Mouse (Mus musculus) megakaryocyte, adult 5-6 weeks (primary cell): ENCODE results near the gene Slf2. TPM values are rescaled to one million over a fixed set of nuclear protein-coding genes. Genes with fewer than 3 reads are reported as not detected.
A peak's percentile ranks its signal among the peaks of the same experiment; 100 is the strongest.

ENCODE experiments used
- ATAC-seq: 2 replicates; pipeline ENCODE4 v1.8.0; 2016; ENCODE audit warnings: mild to moderate bottlenecking, inconsistent platforms; ENCODE audit not compliant: poor library complexity, severe bottlenecking
- total RNA-seq, 2 experiments: library from RNA; stranded (forward) in 1 of 2; stranded (reverse) in 1 of 2; fragments of 153-499, 151-499 nt in 1 of 2; fragments of 221-1000, 200-1000 nt in 1 of 2; gene quantifications; 2 replicates each; pipeline versions ENCODE4 v1.2.3 to v1.2.4; 2015 to 2017

Slf2 gene
- total RNA-seq (2015) (27.8 and 30.1 TPM in 2 replicates), total RNA-seq (2017) (36.3 and 43.2 TPM in 2 replicates)

DNA sequence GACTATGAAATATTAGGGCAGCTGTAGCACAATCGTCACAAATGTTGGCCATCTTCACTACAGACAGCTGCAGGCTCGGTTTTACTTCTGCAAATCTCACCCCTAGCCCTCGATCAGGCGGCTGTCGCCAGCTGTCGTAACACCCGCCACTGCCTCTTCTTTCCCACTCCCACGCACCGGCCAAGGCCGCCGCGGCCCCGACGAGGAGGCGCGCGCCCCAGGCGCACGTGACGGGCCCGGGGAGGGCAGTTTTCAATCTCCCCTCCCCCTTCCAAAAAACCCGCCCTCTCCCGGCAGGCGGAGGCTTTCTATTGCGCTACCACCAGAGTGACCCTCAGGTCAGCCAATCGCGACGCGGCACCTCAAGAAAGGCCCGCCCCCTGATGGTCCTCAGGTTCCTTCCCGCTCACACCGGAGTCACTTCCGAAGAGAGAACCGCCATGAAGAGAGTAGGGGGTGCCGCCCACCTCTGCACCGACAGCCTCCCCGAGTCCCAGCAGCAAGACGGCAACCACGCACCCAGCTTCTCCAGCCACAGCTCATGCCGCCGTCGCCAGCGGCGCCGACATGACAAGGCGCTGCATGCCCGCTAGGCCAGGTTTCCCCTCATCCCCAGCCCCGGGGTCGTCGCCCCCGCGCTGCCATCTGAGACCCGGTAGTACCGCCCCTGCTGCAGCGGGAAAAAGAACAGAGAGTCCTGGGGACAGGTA, at the start of gene Slf2:
TSS of gene Slf2 (plus strand) at position 408 of the 710 bp plus-strand sequence.
- peak; percentile 93 for ATAC-seq

DNA sequence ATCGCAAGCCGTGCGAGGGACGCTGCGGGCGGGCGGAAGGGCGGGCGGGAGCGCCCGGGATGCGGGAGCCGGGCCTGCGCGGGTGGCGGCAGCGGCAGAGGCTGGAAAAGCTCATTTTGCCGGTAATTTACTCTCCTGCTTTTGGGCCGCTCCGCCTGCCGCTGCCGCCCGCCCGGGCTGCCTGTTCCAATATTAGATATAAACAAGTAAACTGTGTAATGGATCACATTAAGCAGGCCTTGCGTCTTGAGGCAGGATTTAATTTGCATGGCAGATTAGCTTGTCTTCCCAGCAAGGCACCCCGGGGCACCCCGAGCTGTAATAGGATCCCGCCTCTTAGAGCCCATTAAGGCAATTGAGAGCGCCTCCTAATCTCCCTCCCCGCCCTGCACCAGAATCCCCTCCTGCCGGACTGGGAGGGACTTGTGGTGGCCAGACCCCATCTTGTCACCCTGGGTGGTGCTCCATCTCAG, 48.4 kb upstream of the Slf2 start:
- ATAC-seq: no peak

DNA sequence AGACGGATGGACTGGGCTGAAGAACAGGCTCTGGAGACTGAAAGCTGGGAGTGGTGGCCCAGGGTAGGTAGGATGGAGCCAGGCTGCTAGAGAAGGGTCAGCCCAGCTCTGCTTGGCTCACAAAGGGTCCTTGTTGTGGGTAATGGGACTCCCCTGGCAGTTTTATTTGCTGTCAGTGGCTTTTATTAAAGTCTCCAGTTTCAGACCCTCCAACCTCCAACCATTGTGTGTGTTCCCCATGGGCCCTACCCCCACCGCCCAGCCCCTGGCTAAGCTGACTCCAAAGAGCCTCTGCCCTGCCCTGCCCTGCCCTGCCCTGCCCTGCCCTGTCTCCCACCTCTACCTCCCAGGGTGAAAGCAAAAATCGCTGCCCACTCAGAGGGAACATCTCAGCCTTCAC, 46.6 kb upstream of the Slf2 start:
- no peak for ATAC-seq

DNA sequence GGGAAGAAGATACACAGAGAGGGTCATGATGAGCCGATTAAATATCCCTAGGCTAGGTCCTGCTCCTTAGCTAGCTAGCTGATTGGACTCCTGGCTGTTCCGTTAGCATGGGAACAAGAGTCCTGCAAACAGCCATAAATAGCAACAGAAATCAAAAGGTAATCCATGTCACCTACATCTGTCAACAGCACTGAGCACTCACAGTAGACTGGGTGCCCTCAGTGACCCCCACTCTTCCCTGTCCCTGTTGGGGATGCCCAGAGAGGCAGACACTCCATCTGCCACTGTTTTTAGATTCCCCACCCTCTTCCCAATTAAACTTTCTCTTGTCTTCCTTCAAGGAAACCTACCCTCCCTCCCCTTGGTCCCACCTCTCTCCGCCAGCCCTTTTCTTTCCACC, 44.5 kb upstream of the Slf2 start:
- ATAC-seq: no peak

DNA sequence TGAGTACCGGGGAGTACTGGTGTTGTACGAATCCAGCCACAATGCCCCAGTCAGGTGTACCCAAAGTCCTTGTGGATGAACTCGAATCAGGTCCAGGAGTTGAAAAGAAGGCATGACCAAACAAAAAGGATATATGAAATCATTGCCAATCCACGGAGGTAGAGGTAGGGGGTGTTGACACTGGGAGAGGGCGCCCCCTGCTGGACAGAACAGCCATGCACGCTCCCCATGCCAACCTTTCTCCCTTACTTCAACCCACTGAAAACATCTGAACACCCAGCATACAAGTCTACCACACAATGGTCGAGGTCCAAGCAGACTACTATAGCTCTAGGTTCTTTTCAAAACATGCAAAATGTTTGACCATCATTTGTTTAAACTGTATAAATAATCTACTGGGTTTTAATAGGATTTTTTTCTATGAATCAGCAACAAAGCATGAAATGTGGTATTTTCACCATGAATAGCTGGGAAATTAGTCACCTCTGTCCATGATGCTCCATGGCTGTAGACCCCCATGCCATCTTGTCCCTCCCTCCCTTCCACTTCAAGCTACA, 43.2 kb upstream of the Slf2 start:
- ATAC-seq: peak; percentile 60; the same call in 1 of the 2 replicates

DNA sequence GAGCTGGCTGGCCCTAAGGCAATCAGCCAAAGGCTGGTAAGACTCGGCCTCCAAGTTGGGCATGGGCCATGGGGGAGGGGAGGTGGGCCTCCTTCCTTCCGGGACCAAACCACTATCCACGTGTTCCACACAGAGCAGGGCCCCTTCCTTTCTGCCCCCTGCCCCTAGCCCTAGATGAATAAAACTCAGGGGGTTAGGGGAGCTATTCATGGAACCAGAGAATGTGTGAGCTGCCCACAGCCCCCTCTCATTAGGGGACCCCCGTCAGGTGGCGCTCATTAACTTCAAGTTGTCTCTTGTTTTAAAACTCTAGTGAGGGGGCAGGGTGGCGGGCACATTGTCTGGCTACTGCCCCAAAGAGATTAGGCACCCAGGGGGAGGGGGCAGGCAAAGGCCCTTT, 41.4 kb upstream of the Slf2 start:
- ATAC-seq: no peak

DNA sequence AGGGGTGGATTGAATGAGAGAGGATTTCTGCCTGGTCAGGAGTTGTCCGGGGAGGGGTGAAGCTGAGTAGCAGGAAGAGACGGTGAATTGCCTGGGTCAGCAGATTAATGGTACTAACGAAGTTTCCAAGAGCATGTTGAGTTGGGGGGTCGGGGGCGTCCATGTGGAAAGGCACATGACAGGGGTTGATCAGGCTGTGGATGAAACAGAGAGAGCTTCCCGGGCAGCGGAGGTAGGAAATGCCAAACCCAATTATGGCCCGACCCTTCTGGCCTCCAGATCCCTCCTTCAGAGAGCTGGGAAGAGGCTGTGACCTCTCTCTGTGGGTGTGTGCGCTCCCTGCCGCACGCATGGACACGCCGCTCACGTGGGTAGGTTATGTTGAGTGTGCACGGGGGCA, 39.5 kb upstream of the Slf2 start:
- ATAC-seq: no peak

DNA sequence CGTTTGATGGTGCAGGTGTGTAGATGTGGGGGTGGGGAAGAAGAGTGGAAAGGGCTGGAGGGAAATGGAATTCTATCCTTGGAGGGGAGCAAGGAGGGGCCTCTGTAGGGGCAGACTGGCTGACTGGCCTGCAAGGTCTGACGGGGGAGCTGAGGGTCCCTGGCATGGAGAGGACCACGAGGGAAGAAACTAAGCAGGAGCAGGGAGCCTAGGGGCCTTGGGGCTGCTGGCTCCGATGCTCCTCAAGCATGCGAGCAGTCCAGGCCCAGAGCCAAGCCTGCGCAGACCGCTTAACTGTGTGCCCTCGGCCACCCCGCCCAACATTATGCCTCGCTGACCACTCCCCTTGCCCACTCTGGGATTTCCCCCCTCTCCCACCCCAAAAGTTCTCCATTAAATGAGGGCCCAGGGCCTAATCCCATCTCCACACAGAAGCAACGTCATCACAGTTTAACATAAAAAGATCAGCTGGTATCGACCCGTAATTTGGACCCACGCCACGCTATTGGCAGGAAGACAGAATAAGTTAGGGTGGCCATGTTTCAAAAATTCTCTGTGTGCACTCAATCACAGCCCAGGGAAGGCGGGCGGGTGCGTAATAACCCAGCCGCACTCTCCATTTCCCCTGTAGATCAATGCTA, 37.6 kb upstream of the Slf2 start:
- ATAC-seq: no peak

DNA sequence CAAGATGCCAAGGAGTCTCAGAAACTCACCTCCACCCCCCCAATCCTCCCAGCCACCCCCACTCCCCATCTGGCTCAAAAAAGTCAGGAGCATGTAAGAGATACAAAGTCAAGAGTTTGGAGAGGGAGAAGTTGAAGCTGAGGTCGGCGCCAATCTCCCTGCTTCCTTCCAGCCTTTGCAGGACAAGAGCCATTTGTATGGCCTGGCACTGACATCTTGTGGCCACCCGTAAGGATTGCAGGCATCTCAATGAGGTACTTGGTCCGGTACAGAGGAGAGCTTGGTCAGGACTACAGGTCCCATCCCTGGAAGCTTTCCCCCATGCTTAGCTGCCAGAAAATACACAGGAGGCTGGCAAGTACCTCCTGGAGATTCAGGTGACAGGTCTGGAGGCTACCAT, 35.7 kb upstream of the Slf2 start:
- peak; percentile 60; the same call in 1 of the 2 replicates for ATAC-seq

DNA sequence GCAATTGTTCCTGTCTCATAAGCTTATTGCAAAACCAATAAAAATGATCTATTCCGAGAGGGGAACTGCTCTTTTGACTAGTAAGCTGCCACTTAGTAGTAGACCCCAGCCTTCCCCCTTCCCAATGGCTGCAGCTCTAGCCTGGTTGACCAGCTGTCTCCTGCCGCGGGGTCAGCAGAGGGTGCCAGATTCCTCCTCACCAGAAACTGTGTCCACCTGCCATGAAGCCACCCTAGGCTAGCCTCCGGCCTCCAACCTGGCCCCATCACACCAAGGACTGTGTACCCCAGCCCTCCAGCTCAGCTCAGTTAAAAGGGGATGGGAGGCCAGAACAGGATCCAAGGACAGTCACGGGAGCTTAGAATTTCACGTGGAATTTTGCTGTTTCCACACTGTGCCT, 34.5 kb upstream of the Slf2 start:
- no peak for ATAC-seq

DNA sequence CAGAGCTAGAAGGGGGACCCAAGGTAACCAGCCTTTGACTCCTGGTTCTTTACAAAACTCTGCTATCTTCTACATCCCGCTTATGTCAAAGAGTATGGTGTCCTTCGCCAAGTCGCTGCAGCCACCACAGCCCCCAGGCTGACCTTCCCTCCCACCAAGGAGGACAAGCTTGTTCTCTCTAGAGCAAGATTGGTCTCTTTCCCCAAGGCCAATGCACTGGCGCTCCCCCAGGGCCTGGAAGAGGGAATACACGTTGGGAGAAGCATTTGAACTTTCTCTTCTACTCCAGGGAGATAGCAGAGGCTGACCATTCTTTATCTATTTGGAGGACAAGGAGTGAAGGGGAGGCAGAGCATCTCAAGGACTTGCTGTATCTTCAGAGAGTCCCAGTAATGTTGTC, 33.4 kb upstream of the Slf2 start:
- no peak for ATAC-seq

DNA sequence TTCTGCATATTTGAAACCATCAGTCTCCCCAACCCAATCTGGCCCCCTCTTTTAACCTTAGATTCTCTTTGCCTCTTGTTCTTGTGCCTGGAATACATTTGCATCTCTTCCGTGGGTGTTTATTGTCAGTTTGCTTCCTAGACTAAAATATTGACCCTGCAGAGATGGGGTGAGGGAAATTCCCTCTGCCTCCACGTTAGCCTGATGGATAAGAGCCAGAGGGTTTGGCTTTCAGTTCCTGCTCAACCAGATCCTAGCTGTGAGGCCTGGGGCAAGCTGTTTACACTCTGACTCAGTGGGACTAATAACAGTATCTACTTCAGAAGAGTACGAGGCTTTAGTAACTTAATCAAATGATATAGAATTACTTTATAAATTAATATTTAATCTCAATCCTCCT, 32.3 kb upstream of the Slf2 start:
- no peak for ATAC-seq

DNA sequence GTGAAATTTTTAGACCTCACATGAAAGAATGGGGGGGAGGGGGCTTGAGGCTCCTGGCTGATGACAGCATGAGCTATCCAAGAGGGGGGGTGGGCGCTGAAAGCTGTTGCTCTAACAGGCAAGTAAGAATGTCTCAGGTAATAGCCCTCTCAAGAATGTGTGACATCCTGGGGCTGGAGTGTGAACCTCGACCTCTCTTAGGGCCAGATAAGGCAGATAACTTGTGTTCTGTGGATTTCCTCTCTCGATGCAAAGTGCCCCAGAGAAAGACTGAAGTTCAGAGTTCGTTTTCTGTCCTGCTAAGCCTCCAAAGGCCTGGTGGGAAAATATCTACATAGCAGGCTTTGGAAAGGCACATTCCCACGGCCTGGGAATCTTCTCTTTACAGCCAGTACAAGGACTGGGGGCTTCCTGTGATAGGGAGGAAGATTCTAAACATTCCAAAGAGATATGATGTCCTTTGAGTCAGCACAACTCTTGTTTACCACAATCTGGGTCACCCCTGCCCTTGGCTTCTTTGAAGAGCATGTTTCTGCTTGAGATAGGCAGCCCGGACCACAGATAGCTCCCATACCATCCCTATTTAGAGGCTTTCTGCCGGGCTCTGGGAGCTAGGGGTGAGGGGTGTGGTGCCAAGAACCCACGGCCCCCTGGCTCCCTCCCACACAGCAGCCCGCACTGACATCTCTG, 31.7 kb upstream of the Slf2 start:
- no peak for ATAC-seq

DNA sequence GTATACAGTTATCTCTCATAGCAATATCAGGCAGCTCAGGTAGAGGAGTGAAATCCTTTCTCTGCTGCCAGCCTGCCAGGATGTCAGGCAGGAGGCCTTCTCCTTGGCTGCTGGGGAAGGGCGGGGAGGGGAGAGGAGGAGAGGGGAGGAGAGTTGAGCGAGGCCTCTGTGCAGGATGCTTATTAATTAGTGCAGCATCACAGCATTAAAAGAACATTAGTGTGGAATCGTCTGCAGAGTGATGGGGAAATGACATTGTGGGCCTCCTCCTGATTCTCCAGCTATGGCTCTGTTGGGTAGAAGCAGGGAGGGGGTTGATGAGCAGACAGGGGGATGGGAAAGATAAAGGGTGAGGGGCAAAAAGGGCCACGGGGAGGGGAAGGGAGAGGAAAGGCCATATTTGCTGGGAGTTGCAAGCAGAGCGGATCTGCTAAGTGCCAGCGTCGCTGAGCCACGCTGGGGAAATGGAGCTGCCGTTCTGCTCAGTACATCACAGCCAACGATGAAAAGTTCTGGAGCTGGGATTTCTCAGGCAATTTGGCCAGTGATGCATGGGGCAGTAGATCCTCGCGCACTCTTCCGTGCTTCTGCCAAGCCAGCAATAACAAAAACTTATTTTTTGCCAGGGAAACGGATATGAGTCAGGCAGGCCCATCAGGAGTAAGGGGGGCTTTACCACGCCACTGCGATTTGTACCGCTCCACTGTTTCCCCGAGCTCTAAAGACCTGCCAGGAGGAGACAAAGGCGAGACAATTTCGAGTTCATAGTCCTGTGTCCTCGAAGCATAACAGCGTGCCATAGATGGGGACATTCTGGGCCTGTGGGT, 30.8 kb upstream of the Slf2 start:
- ATAC-seq: no peak

DNA sequence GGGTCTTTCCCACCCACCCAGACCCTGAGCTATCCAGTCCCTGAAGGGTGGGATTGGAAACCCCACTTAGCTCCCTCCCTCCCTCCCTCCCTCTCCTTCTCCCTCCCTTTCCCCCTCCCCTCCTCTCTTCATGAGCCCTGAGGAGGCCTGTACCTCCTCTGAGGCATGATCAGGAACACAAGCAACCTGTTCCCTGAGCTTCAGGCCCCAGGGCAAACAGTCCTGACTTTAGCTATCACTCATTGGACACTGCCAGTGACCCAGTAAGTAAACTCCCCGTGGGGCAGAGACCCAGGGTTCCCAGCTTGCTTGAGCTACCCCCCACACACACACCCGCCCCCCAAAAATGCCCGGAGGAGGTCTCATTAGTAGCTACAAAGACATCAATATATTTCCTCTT, 29.9 kb upstream of the Slf2 start:
- ATAC-seq: no peak

DNA sequence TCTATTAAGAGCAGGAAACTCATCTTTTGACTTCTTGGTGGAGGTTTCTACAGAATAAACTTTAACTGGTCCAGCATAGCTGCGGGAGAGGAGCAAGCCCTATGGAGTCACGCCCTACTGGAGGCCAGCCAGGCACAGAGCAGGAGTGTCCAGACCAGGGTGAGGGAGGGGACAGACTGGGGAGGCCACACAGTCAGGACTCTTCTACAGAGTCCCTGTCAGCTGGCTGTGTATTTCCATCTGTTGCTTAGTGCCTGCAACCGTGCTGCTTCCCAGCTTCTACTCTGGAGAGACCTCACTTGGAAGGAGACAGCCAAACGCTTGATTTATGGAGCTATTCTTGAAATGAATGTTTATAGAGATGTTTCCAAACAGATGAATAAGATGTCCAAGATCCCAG, 28.6 kb upstream of the Slf2 start:
- ATAC-seq: no peak

DNA sequence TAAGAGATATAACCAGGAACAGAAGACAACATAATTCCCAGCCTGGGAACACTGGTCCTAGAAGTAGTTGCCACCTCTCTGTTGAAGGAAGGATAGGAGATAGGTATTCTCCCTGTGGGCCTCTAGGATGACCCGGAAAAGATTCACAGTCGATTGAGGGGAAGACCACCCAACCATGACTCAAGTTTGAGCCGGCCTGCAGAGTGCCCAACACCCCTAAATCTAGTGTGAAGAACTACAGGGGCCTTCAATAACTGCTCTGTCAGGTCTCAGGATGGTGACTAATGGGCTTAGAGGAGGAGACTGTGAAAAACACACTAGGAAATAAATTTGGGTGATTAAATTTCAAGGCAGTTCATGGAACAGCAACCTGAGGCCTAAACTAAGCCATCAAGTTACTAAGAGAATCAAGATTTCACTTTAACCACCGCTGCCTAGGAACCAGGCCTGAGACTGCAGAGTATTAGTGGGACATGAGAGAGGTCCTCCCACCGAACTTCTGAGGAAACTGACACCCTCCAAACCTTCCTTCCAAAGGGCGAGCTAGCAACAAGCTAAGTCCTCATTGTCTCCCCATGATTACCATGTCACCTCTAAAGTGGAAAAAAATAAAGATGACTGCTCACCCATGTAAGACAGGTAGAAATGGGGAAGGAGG, 27.5 kb upstream of the Slf2 start:
- no peak for ATAC-seq

DNA sequence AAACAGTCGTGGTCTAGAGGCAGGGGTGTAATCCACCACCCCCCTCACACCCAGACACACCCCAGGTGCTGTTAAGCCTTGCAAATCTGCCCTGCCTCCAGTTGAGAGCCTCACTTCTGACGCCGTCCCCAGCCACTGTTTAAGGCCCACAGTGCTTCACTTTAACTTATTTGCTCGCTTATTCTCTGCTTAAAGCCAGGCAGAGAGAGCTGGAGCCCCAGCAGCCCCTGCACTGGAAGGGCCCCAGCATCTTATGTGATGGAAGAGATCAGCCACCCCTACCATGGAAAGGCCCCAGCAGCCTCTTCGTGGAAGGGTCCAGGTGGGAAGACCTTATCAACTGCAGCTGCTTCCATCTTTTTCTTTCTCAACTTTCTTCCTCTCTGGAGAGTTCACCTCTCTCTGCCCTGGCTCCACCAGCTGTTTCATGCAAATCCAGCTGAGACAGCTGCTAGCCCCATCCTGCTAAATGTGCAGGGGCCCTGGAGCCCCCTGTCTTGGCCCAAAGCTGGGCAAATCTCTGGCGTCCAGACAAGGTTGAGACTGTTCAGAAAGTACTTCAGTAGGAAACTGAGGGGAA, 26.7 kb upstream of the Slf2 start:
- ATAC-seq: no peak

DNA sequence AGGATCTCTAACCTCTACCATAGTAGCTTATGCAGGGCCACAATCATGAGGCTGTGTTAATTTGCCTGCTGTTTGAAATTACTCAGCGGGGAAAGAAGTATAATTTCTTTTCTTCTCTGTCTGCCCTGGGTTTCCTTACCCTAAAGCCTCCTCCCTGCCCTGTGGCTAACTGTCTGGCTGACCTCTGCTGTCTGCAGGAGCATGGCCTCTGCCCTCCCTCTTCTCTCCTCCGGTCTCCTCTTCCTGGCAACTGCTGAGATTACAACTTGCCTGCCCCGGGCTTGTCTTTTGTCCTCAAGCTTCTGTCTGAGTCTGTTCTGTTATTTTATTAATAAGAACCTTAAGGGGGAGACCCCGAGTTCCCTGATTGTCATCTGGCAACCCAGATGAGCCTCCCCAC, 25.6 kb upstream of the Slf2 start:
- ATAC-seq: no peak
